Mouse (Mus musculus): Measurements from ENCODE around the gene Golm1.

Golm1 gene

DNA sequence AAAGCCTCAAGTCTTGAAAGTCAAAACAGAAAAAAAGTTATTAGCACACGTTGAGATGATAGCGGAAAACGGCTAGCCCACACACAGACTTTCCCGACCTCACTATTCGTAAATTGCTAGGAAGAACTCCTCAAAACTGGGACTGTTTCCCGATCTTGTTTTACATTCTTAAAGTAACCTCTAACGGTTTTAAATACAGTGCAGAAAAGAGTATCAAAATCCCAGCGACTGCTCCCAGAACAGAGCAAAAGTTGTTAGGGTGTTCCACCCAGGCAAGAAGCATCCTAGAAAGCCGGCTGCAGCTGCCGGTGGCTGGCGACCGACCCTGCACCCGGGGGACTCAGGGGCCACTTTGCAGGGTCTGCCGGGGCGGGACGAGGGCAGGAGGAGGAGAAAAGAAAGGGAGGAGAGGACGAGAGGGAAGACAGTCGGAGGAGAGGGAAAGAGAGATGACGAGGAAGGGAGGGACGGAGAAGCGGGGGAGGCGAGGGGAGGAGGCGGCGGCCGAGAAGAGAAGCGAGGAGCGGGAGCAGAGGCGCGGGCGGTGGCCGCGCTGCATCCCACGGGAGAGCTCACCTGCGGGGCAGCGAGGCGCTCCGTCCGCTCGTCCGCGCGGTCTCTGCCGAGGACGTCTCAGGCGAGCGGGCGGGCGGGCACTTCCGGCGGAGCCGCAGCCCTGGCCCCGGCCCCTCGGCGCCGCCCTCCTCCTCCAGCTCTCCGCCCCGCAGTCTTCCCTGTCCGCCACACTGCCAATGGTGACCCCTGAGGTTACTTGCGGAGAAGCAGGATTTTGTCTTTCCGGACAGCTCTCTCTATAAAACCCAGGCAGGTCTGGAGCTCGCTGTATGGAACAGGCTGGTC lies at the start of gene Golm1:
Golm1 (minus strand) TSS at position 661 of the 861 bp plus-strand sequence.
- WGBS, result under 1% methylated on average over 60 of the region's 61 CpGs

DNA sequence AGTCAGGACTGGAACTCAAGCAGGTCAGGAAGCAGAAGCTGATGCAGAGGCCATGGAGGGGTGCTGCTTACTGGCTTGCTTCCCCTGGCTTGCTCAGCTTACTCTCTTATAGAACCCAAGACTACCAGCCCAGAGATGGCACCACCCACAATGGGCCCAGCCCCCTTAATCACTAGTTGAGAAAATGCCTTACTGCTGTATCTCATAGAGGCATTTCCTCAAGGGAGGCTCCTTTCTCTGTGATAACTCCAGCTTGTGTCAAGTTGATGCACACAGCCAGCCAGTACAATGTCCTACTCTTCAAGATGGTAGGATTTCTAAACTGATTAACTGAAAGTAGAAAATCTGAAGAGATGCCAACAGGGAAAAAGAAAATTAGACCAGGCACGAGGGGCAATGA lies 46.5 kb upstream of the Golm1 start:
- WGBS, result 100% methylated on average over 1 of the region's 1 CpGs

- WGBS, result 74% methylated on average over 1 of the region's 1 CpGs
Observed at GRCm38 (mm10) chr13:59719475-59719874, 43.9 kb upstream of the Golm1 start.

GRCm38 (mm10) chr13:59718857-59719440 lies 43.3 kb upstream of the Golm1 start:
- 44% methylated on average over 6 of the region's 6 CpGs for WGBS

- WGBS, result 70% methylated on average over 3 of the region's 3 CpGs
Observed at GRCm38 (mm10) chr13:59713710-59714109, 38.1 kb upstream of the Golm1 start.

- WGBS, result 83% methylated on average over 3 of the region's 3 CpGs
Observed at GRCm38 (mm10) chr13:59711984-59712383, 36.4 kb upstream of the Golm1 start, which contains the start of gene Spata31d1b. TSS of gene Spata31d1b (plus strand) at chr13:59712284.

DNA sequence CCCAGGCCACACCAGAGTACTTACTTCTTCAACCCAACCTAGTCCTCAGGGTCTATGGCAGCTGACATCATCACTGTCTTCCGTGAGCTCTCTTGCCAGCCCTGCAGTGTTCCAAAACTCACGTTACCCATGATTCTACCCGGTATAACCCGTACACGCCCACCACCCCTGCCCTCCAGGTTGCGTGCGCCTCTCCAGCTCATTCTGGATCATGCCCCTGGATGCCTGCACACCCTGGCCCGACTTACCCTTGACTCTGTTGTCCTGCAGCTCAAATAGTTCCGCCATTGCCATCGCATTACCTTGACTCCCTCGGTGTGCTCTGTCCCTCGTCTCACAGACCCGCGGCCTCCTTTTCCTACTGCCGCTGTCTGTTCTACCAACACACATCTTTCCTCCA lies 34.6 kb upstream of the Golm1 start, which contains the start of gene Spata31d1a:
Spata31d1a (minus strand) TSS at position 101 of the 400 bp plus-strand sequence.
- whole genome bisulfite sequencing, result 93% methylated on average over 15 of the region's 15 CpGs

DNA sequence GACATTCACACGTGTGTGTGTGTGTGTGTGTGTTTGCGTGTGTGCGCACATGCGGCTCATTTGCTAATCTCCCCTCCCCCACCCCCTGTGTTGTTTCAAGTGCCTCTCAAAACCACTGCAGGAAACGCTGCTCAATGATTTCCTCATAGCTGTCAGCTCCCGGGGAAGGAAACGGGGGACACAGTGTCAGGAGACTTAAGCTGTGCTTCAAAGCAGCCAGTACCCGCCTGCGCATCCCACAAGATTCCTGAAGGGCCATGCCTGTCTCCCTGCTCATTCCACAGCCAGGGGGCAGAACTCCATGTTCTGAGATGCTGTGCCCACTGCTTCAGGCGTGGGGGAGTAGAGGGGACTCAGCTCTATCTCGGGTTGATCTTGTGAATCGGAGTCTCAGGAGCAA lies 29.0 kb upstream of the Golm1 start:
- WGBS, result 44% methylated on average over 12 of the region's 12 CpGs

DNA sequence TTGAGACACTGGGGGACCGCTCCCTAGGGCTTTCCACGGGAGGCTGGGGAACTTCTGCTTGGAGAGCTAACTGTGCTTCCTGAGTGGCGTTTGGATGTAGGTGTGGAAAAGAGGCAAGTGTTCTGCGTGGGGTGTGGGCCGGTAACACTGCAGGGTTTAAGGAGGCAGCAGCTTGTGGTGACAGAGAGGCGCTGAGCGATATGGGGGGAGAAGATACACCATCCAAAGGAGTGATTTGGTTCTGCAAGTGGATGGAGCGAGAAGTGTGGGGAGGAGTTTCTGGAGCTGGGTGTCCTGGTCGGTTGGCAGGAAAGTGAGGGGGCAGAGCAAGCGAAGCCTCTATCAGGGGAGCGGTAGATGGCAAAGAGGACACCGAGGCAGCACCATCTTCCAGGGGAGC lies 27.9 kb upstream of the Golm1 start:
- 63% methylated on average over 12 of the region's 12 CpGs for WGBS

DNA sequence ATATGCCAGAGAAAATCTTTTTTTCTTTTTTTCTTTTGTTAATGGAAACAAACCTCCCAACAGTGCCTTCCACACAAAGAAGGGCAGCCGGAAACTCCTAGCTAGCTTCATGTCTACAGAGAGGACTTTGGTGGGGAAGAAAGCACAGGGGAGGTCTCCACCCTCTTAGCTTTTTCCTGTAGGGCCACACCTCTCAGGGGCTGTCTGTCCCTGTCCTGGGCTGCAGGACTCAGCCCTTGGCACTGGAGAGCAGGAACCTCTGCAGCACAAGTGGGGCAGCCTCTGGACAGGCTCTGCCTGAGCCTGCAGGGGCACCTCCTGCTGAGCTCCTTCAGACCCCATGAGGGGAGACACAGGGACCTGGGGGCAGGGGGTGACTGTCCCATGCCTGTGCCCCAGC lies 24.5 kb upstream of the Golm1 start:
- 56% methylated on average over 1 of the region's 1 CpGs for WGBS

DNA sequence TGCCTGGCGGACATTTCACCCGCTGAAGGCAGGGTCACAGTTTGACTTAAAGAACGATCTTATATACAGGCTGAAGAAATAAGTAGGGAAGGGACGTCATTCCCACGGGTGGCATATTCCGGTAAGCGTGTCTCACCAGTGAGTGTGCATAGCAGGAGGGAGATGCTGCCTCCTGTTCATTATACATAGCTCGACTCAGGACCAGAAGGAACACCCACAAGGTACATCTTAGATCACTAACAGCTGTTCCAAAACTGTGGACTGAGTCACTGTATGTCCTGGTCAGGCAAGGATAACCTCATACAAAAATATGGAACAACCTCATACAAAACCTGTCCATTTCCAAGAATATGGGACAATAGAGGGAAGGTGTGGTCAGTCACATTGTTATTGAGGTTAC lies 23.5 kb upstream of the Golm1 start:
- WGBS, result 69% methylated on average over 8 of the region's 8 CpGs

- 89% methylated on average over 7 of the region's 7 CpGs for WGBS
Observed at GRCm38 (mm10) chr13:59695781-59696180, 20.2 kb upstream of the Golm1 start.

- WGBS, result 97% methylated on average over 3 of the region's 3 CpGs
Observed at GRCm38 (mm10) chr13:59694008-59694407, 18.4 kb upstream of the Golm1 start, which contains the start of gene 4921517D22Rik. TSS of gene 4921517D22Rik (minus strand) at chr13:59694108.

- WGBS, result 52% methylated on average over 10 of the region's 10 CpGs
Observed at GRCm38 (mm10) chr13:59691478-59691877, 15.9 kb upstream of the Golm1 start.

- 84% methylated on average over 7 of the region's 7 CpGs for WGBS
Observed at GRCm38 (mm10) chr13:59690576-59690975, 15.0 kb upstream of the Golm1 start.

- WGBS, result 98% methylated on average over 3 of the region's 3 CpGs
Observed at GRCm38 (mm10) chr13:59689843-59690242, 14.2 kb upstream of the Golm1 start.

DNA sequence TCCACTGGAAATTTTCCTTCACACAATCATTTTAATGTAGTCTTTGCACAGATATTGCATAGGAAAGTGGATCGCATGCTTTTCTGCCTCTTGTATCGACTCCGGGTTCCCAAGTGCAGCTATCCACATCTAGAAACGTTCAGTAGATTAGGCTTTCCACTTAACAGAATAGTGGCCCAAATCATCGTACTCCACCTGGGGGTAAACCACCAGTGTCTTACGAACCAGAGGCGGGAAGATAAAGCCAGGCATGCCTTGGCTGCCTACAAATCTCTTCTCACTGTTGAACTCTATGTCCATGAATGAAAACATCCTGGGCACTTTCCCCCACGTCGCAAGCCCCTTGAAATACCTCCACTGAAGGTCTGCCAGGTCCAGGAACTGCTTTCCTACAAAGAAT lies 13.7 kb upstream of the Golm1 start:
- WGBS, result 91% methylated on average over 9 of the region's 9 CpGs

- WGBS, result 83% methylated on average over 13 of the region's 13 CpGs
Observed at GRCm38 (mm10) chr13:59688338-59688770, 12.7 kb upstream of the Golm1 start.

DNA sequence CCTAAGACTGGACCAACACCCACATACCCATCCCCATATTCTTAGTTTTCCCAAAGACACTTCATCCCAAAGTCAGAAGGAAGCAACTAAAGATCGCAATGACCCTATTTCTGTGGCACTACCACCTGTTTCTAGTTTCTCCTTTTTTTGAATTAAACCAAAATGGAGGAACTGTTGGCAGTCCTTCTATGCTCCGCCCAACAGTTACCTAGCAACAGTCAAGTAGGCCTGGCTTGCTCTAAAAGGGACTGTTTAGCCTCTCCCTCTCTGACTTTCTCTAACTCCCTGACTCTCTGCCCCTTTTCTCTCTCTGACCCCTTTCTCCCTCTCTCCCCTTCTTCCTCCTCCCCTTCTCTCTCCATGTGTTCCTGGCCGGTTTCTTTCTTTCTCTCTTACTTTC lies 9.6 kb upstream of the Golm1 start:
- 82% methylated on average over 3 of the region's 3 CpGs for WGBS

- 63% methylated on average over 7 of the region's 7 CpGs for WGBS
Observed at GRCm38 (mm10) chr13:59682629-59683028, 7.0 kb upstream of the Golm1 start.

DNA sequence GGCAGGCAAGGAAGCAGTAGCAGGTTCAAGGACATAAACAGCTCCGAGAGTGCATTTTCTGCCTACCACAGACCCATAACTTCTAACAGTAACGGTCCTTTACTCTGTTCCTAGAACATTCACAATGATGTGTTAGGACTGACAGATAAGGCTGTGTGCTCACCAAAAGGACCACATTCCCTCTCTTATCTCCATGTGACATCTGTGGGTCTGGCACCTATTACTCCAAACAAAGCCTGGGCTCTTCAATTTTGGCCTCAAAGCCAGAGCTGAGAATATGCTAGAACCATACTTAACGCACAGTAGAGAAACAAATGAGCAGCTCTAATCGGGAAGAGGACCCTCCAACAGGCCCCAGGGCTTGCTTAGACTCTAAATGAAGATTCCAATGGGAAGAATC lies 4.3 kb upstream of the Golm1 start:
- WGBS, result 74% methylated on average over 4 of the region's 4 CpGs

DNA sequence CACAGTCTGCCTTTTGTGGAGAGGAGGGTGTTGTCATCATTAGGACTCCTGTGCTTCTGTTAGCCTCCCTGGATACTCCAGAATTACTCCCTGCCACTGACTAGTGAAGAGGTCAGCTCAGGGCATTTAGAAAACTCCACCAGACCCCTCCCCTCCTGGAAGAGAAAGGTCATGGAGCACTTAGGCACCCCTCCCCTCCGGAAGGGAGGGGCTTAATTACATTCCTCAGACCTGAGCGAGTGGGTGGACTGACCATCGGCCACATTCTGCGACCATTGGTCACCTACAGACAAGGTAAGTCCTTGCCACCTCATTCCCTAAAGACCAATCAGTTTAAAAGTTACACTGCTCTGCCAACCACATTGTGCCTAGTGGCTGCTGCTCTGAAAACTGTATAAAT lies 3.7 kb upstream of the Golm1 start:
- 64% methylated on average over 4 of the region's 4 CpGs for WGBS

All from cerebral cortex, adult 2 months (tissue).